Mouse (Mus musculus): ENCODE results near the gene Cenpv.
A peak's percentile ranks its signal among the peaks of the same experiment; 100 is the strongest.
"Not testable (repeated sequence)": the region's sequence is repeated elsewhere in the genome, so short reads cannot be mapped to it uniquely, and the experiment has no call there.

The Cenpv gene

GRCm38 (mm10) chr11:62508816-62509215 lies 30.2 kb downstream of the Cenpv start:
- DNase-seq (ENCODE audit: low spot score in 2 of 2) = peak in 1 of 2 experiments; percentile 22

GRCm38 (mm10) chr11:62508365-62508764 lies 30.7 kb downstream of the Cenpv start:
- DNase-seq (ENCODE audit: low spot score in 2 of 2) = not testable (repeated sequence)

GRCm38 (mm10) chr11:62507683-62508082 lies 31.4 kb downstream of the Cenpv start:
- DNase-seq (ENCODE audit: low spot score in 2 of 2) = peak; percentile 6 to 18

GRCm38 (mm10) chr11:62500529-62500928 lies 38.5 kb downstream of the Cenpv start:
- no peak for DNase-seq (ENCODE audit: low spot score in 2 of 2)

- no peak for DNase-seq (ENCODE audit: low spot score in 2 of 2)
Observed at GRCm38 (mm10) chr11:62498802-62499201, 40.3 kb downstream of the Cenpv start.

- DNase-seq (ENCODE audit: low spot score in 2 of 2) = no peak
Observed at GRCm38 (mm10) chr11:62497181-62497580, 41.9 kb downstream of the Cenpv start.

- peak; percentile 13 to 36 for DNase-seq (ENCODE audit: low spot score in 2 of 2)
Observed at GRCm38 (mm10) chr11:62496151-62496715, 42.8 kb downstream of the Cenpv start.

- DNase-seq (ENCODE audit: low spot score in 2 of 2) = no peak
Observed at GRCm38 (mm10) chr11:62495276-62495801, 43.7 kb downstream of the Cenpv start.

GRCm38 (mm10) chr11:62494754-62495275 lies 44.2 kb downstream of the Cenpv start:
- DNase-seq (ENCODE audit: low spot score in 2 of 2) = peak; percentile 36 to 48

GRCm38 (mm10) chr11:62493701-62494100 lies 45.4 kb downstream of the Cenpv start:
- no peak for DNase-seq (ENCODE audit: low spot score in 2 of 2)

- DNase-seq (ENCODE audit: low spot score in 2 of 2) = no peak
Observed at GRCm38 (mm10) chr11:62487540-62488350, 51.3 kb downstream of the Cenpv start.

GRCm38 (mm10) chr11:62486949-62487348 lies 52.1 kb downstream of the Cenpv start:
- DNase-seq (ENCODE audit: low spot score in 2 of 2) = no peak

GRCm38 (mm10) chr11:62479581-62479980 lies 59.5 kb downstream of the Cenpv start:
- no peak for DNase-seq (ENCODE audit: low spot score in 2 of 2)

GRCm38 (mm10) chr11:62478931-62479330 lies 60.1 kb downstream of the Cenpv start:
- no peak for DNase-seq (ENCODE audit: low spot score in 2 of 2)

GRCm38 (mm10) chr11:62476156-62476555 lies 62.9 kb downstream of the Cenpv start:
- no peak for DNase-seq (ENCODE audit: low spot score in 2 of 2)

Measured in natural killer cell, adult 2 months (primary cell).